Comparison of ENCODE assay signal across 12 mouse cellular contexts in the genomic region with DNA sequence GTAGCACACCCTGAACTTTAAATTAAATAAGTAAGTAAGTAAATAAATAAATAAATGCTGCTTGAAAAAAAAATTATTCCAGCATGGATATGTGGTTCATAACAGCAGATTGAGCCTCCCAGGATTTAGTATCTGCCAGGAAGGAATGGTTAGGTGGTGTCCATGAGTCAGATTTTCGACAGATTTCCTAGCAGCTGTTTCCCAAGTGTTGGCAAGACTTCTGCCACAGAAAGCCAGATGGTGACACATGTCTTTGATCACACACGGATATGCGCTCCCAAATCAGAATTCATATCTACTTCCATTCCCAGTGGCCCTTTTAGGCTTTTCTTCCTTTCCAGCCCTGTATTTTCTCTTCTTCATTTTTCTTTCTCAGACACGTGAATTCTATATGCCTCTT. TPM values are rescaled to one million over a fixed set of nuclear protein-coding genes. Genes with fewer than 3 reads are reported as not detected.
DNase-seq lines count a peak whose midpoint lies in the region; ATAC-seq lines count a peak whose summit lies in the region.
"Had no signal": no experiment of that assay in that cellular context is flagged by ENCODE, and none has a peak within 500 bp of the region (broad histone marks: within the 10 kb centered on the region; RNA-seq: fewer than 3 reads in every experiment).

No protein-coding gene starts in this region.

- no peak overlapping the region for H3K9ac ChIP-seq in forebrain, embryonic 14.5 days (ENCODE audit: low read length)
- H3K9ac ChIP-seq in forebrain, embryonic 11.5 days (ENCODE audit: low read length): no peak overlapping the region
- H3K9ac ChIP-seq: heart, embryonic 15.5 days; limb, embryonic 13.5 days; neural tube, embryonic 12.5 days had no signal

- H3K36me3 ChIP-seq in forebrain, embryonic 14.5 days (ENCODE audit: control insufficient read depth, insufficient read depth, low read length): no peaks in the 10 kb centered on the region
- no peaks in the 10 kb centered on the region for H3K36me3 ChIP-seq in forebrain, embryonic 11.5 days (ENCODE audit: control insufficient read depth, insufficient read depth, low read length)
- H3K36me3 ChIP-seq: heart, embryonic 15.5 days; limb, embryonic 13.5 days; neural tube, embryonic 12.5 days had no signal

- H3K4me3 ChIP-seq in forebrain, embryonic 14.5 days (ENCODE audit: low read depth, low read length): no peak overlapping the region
- no peak overlapping the region for H3K4me3 ChIP-seq in forebrain, embryonic 11.5 days (ENCODE audit: low read depth, low read length)
- H3K4me3 ChIP-seq: heart, embryonic 15.5 days; limb, embryonic 13.5 days; neural tube, embryonic 12.5 days had no signal

- no peak overlapping the region for H3K4me2 ChIP-seq in forebrain, embryonic 14.5 days (ENCODE audit: low read length)
- H3K4me2 ChIP-seq in forebrain, embryonic 11.5 days (ENCODE audit: low read depth, low read length, severe bottlenecking): no peak overlapping the region
- H3K4me2 ChIP-seq: heart, embryonic 15.5 days; limb, embryonic 13.5 days; neural tube, embryonic 12.5 days had no signal

- no peaks in the 10 kb centered on the region for H3K9me3 ChIP-seq in forebrain, embryonic 14.5 days (replicated peaks; ENCODE audit: control insufficient read depth, low read length)
- no peaks in the 10 kb centered on the region for H3K9me3 ChIP-seq in forebrain, embryonic 11.5 days (ENCODE audit: control insufficient read depth, low read length)
- H3K9me3 ChIP-seq: heart, embryonic 15.5 days; limb, embryonic 13.5 days; neural tube, embryonic 12.5 days had no signal

- no peak overlapping the region; the same call in 1 of the 2 replicates for H3K27ac ChIP-seq in forebrain, embryonic 14.5 days (ENCODE audit: low read depth, low read length)
- no peak overlapping the region for H3K27ac ChIP-seq in forebrain, embryonic 11.5 days (ENCODE audit: low read depth, low read length)
- H3K27ac ChIP-seq: heart, embryonic 15.5 days; limb, embryonic 13.5 days; neural tube, embryonic 12.5 days had no signal

- DNase-seq in forebrain, embryonic 14.5 days (ENCODE audit: low spot score): peak; percentile 85
- DNase-seq in forebrain, embryonic 11.5 days (ENCODE audit: low spot score): no peak
- DNase-seq in urinary bladder, postnatal 25 days (ENCODE audit: low spot score): peak; percentile 23
- no peak for DNase-seq in urinary bladder, adult 2 months (ENCODE audit: low spot score)
- DNase-seq in layer of hippocampus, adult 9-10 months (ENCODE audit: low spot score): peak; percentile 85
- DNase-seq in telencephalon, adult 2 months (ENCODE audit: low read depth, low spot score): peak; percentile 90
- DNase-seq in T-cell, adult 2 months (ENCODE audit: low spot score): no peak
- DNase-seq: cerebellum, adult 18-20 months had no signal

- WGBS in forebrain, embryonic 14.5 days: 73% methylated on average over 4 of the region's 4 CpGs
- 85% methylated on average over 4 of the region's 4 CpGs for WGBS in forebrain, embryonic 11.5 days

- peaks cover 4% of the 10 kb centered on the region; the same call in 1 of the 2 replicates for H3K4me1 ChIP-seq in forebrain, embryonic 14.5 days (ENCODE audit: control insufficient read depth, insufficient read depth, low read length)
- H3K4me1 ChIP-seq in forebrain, embryonic 11.5 days (replicated peaks; ENCODE audit: control insufficient read depth, insufficient read depth, low read length): peaks cover 2% of the 10 kb centered on the region; the same call in 1 of the 2 replicates

- peak; percentile 57 for ATAC-seq in forebrain, embryonic 14.5 days
- no peak for ATAC-seq in forebrain, embryonic 11.5 days (replicated peaks; ENCODE audit: low FRiP score)
- ATAC-seq in erythroid progenitor cell, adult 5-6 weeks (replicated peaks; ENCODE audit: low FRiP score, poor library complexity, severe bottlenecking): no peak

- H3K27me3 ChIP-seq in forebrain, embryonic 14.5 days (replicated peaks; ENCODE audit: control insufficient read depth, insufficient read depth, low read length): no peaks in the 10 kb centered on the region
- H3K27me3 ChIP-seq in forebrain, embryonic 11.5 days (ENCODE audit: control insufficient read depth, insufficient read depth, low read length): no peaks in the 10 kb centered on the region
- H3K27me3 ChIP-seq: heart, embryonic 15.5 days; limb, embryonic 13.5 days; neural tube, embryonic 12.5 days had no signal

RNA-seq across cellular contexts. Expression of a gene that starts 28.5 kb away (rescaled TPM):
- polyA plus RNA-seq in forebrain, embryonic 14.5 days (2014; fragmentation: Nextera tagmentation; extraction: Ambion mirVana): 18.1 and 21.2 TPM in 2 replicates
- 45.1 and 45.9 TPM in 2 replicates for polyA plus RNA-seq in forebrain, embryonic 11.5 days (2014; fragmentation: Nextera tagmentation; extraction: Ambion mirVana)
- polyA plus RNA-seq in urinary bladder, adult 2 months (2012; rRNA removed): 24.7 and 25.4 TPM in 2 replicates
- total RNA-seq in erythroid progenitor cell, adult 5-6 weeks (2015; ENCODE audit: low replicate concordance): 334 and 364 TPM in 2 replicates
- total RNA-seq in erythroid progenitor cell, adult 5-6 weeks (2017; ENCODE audit: low replicate concordance): 431 and 500 TPM in 2 replicates

Comparison
In these comparisons a context has a peak if more than half of its experiments do, and no peak if none do; other contexts are left out.
1. DNase-seq: peak in forebrain, embryonic 14.5 days (single experiment), urinary bladder, postnatal 25 days (single experiment), layer of hippocampus, adult 9-10 months (single experiment) and telencephalon, adult 2 months (single experiment); none in forebrain, embryonic 11.5 days (single experiment), urinary bladder, adult 2 months (single experiment) and T-cell, adult 2 months (single experiment).